Mouse (Mus musculus): ENCODE measurements around the gene Gapdhs. TPM values are rescaled to one million over a fixed set of nuclear protein-coding genes. Genes with fewer than 3 reads are reported as not detected.
A peak's percentile ranks its signal among the peaks of the same experiment; 100 is the strongest.

The Gapdhs gene
- polyA plus RNA-seq, 2 experiments = not detected

GRCm38 (mm10) chr7:30707441-30707840 is 36.0 kb downstream of the Gapdhs start:
- H3K36me3 ChIP-seq (replicated peaks; ENCODE audit: control insufficient read depth, insufficient read depth, low read depth) = no peaks in the 10 kb centered on the region
- ATAC-seq (ENCODE audit: insufficient read depth) = no peak
- DNase-seq (ENCODE audit: low read depth in 3 of 3, low spot score in 3 of 3) = no peak
- peaks cover 4 to 14% of the 10 kb centered on the region in 2 experiments; a peak in 3 of 4 replicates for H3K4me1 ChIP-seq (replicated peaks; ENCODE audit: control insufficient read depth in 2 of 2, insufficient read depth in 2 of 2, low read length in 1 of 2)
- no peak overlapping the region for H3K4me3 ChIP-seq (ENCODE audit: insufficient read depth in 1 of 2, low read depth in 2 of 2, low read length in 2 of 2)
- WGBS (ENCODE audit: insufficient replicate concordance) = 67% methylated on average over 1 of the region's 1 CpGs
- no peaks in the 10 kb centered on the region for H3K9me3 ChIP-seq (ENCODE audit: control insufficient read depth, low read length)
- no peak for TF ChIP-seq EP300 (IDR thresholded peaks at IDR 0.05; ENCODE audit: low read depth)
- no peak for TF ChIP-seq CTCF (IDR thresholded peaks at IDR 0.05; ENCODE audit: low read depth)
- no peaks in the 10 kb centered on the region for H3K27me3 ChIP-seq (ENCODE audit: control insufficient read depth, insufficient read depth, low read length)
- H3K9ac ChIP-seq (replicated peaks) = no peak overlapping the region
- no peak overlapping the region for H3K27ac ChIP-seq
- H3K4me2 ChIP-seq (ENCODE audit: low read depth) = no peak overlapping the region

GRCm38 (mm10) chr7:30706214-30706882 is 37.1 kb downstream of the Gapdhs start:
- Histone ChIP-seq H3K9me3 (ENCODE audit: control insufficient read depth, low read length) (no peaks in the 10 kb centered on the region), H3K9ac (replicated peaks) (no peak overlapping the region), H3K27ac (no peak overlapping the region)

GRCm38 (mm10) chr7:30698589-30698988 is 44.9 kb downstream of the Gapdhs start, which contains the start of gene 2200002J24Rik:
2200002J24Rik (plus strand) TSS chr7:30698926.
- Histone ChIP-seq H3K4me2 (ENCODE audit: low read depth) (no peak within 1 kb of the TSS), H3K9ac (replicated peaks) (no peak within 1 kb of the TSS), H3K27me3 (ENCODE audit: control insufficient read depth, insufficient read depth, low read length) (no peaks in the 10 kb centered on the region), H3K27ac (no peak within 1 kb of the TSS), H3K4me3 (ENCODE audit: insufficient read depth in 1 of 2, low read depth in 2 of 2, low read length in 2 of 2) (no peak within 1 kb of the TSS), H3K36me3 (replicated peaks; ENCODE audit: control insufficient read depth, insufficient read depth, low read depth) (no peaks in the 10 kb centered on the region), H3K9me3 (ENCODE audit: control insufficient read depth, low read length) (no peaks in the 10 kb centered on the region), H3K4me1 (replicated peaks; ENCODE audit: control insufficient read depth in 2 of 2, insufficient read depth in 2 of 2, low read length in 1 of 2) (peaks cover 0 to 3% of the 10 kb centered on the region in 2 experiments; a peak in 3 of 4 replicates)
- ATAC-seq (ENCODE audit: insufficient read depth) (peak; percentile 43; the same call in 1 of the 2 replicates), DNase-seq (ENCODE audit: low read depth in 3 of 3, low spot score in 3 of 3) (peak in 2 of 3 experiments; percentile 12 to 13)
- TF ChIP-seq EP300 (IDR thresholded peaks at IDR 0.05; ENCODE audit: low read depth) (no peak), CTCF (IDR thresholded peaks at IDR 0.05; ENCODE audit: low read depth) (no peak)
- WGBS (ENCODE audit: insufficient replicate concordance) = 26% methylated on average over 9 of the region's 9 CpGs

More at GRCm38 (mm10) chr7:30706214-30706882, 37.1 kb downstream of the Gapdhs start:
- no peaks in the 10 kb centered on the region for H3K36me3 ChIP-seq (replicated peaks; ENCODE audit: control insufficient read depth, insufficient read depth, low read depth)
- 18% methylated on average over 8 of the region's 8 CpGs for WGBS (ENCODE audit: insufficient replicate concordance)
- DNase-seq (ENCODE audit: low read depth in 3 of 3, low spot score in 3 of 3) (peak in 1 of 3 experiments; percentile 20), ATAC-seq (ENCODE audit: insufficient read depth) (peak; percentile 73)
- peaks cover 4 to 14% of the 10 kb centered on the region in 2 experiments; a peak in 3 of 4 replicates for H3K4me1 ChIP-seq (replicated peaks; ENCODE audit: control insufficient read depth in 2 of 2, insufficient read depth in 2 of 2, low read length in 1 of 2)
- no peaks in the 10 kb centered on the region for H3K27me3 ChIP-seq (ENCODE audit: control insufficient read depth, insufficient read depth, low read length)
- peak overlapping the region; percentile 37 for H3K4me2 ChIP-seq (ENCODE audit: low read depth)
- no peak for TF ChIP-seq EP300 (IDR thresholded peaks at IDR 0.05; ENCODE audit: low read depth)
- TF ChIP-seq CTCF (IDR thresholded peaks at IDR 0.05; ENCODE audit: low read depth) = no peak
- H3K4me3 ChIP-seq (ENCODE audit: insufficient read depth in 1 of 2, low read depth in 2 of 2, low read length in 2 of 2) = no peak overlapping the region

DNA sequence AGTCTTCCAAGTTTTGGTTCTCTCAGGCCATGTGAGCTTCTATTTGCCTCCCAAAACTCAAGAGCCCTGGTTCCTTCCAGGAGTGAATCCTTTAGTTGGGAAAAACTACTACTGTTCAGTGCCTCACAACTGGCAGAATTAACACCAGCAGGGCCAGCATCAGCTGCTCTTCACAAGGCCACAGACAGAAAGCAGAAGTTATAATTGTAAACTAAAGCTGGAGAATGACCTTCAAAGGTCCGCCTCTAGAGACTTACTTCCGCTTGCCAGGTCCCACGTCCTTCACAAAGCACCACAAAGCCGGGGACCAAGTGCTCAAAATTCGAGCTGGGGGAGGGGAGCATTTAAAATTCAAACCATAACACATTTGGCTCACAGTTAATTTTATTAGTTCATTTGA is 45.4 kb downstream of the Gapdhs start:
- 10% methylated on average over 5 of the region's 5 CpGs for WGBS (ENCODE audit: insufficient replicate concordance)
- ATAC-seq (ENCODE audit: insufficient read depth) (no peak), DNase-seq (ENCODE audit: low read depth in 3 of 3, low spot score in 3 of 3) (no peak)
- H3K4me1 ChIP-seq (replicated peaks; ENCODE audit: control insufficient read depth in 2 of 2, insufficient read depth in 2 of 2, low read length in 1 of 2) = peaks cover 0 to 3% of the 10 kb centered on the region in 2 experiments; a peak in 3 of 4 replicates
- no peak overlapping the region for H3K4me3 ChIP-seq (ENCODE audit: insufficient read depth in 1 of 2, low read depth in 2 of 2, low read length in 2 of 2)
- no peaks in the 10 kb centered on the region for H3K27me3 ChIP-seq (ENCODE audit: control insufficient read depth, insufficient read depth, low read length)
- H3K4me2 ChIP-seq (ENCODE audit: low read depth) = no peak overlapping the region
- no peaks in the 10 kb centered on the region for H3K9me3 ChIP-seq (ENCODE audit: control insufficient read depth, low read length)
- no peaks in the 10 kb centered on the region for H3K36me3 ChIP-seq (replicated peaks; ENCODE audit: control insufficient read depth, insufficient read depth, low read depth)
- no peak overlapping the region for H3K27ac ChIP-seq
- TF ChIP-seq CTCF (IDR thresholded peaks at IDR 0.05; ENCODE audit: low read depth) = no peak
- TF ChIP-seq EP300 (IDR thresholded peaks at IDR 0.05; ENCODE audit: low read depth) = no peak
- no peak overlapping the region for H3K9ac ChIP-seq (replicated peaks)

DNA sequence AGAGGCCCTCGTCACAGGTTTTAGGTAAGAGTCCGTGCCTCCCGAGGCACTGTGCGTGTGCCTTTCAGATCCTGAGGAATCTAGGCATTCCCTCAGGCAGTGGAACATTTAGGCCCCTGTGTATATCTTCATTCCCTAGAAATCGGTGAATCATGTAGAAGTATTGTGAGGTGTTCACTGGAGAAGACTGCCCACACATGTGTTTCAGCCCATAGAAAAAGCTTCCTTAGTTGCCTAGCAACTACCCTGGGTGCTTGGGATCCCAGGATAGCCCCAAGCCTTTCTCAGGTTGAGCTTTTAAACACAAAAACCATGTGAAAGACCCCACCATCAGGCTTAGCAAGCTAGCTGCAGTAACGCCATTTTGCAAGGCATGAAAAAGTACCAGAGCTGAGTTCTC is 55.2 kb downstream of the Gapdhs start:
- WGBS (ENCODE audit: insufficient replicate concordance) = 80% methylated on average over 6 of the region's 6 CpGs
- no peak for ATAC-seq (ENCODE audit: insufficient read depth)

More for the DNA sequence above, 55.2 kb downstream of the Gapdhs start:
- Histone ChIP-seq H3K4me2 (ENCODE audit: low read depth) (no peak overlapping the region), H3K27ac (no peak overlapping the region), H3K36me3 (replicated peaks; ENCODE audit: control insufficient read depth, insufficient read depth, low read depth) (no peaks in the 10 kb centered on the region), H3K4me1 (replicated peaks; ENCODE audit: control insufficient read depth in 2 of 2, insufficient read depth in 2 of 2, low read length in 1 of 2) (no peaks in the 10 kb centered on the region; a peak in 1 of 4 replicates), H3K9me3 (ENCODE audit: control insufficient read depth, low read length) (no peaks in the 10 kb centered on the region), H3K27me3 (ENCODE audit: control insufficient read depth, insufficient read depth, low read length) (no peaks in the 10 kb centered on the region), H3K9ac (replicated peaks) (no peak overlapping the region), H3K4me3 (ENCODE audit: insufficient read depth in 1 of 2, low read depth in 2 of 2, low read length in 2 of 2) (no peak overlapping the region)
- no peak for DNase-seq (ENCODE audit: low read depth in 3 of 3, low spot score in 3 of 3)
- TF ChIP-seq EP300 (IDR thresholded peaks at IDR 0.05; ENCODE audit: low read depth) (no peak), CTCF (IDR thresholded peaks at IDR 0.05; ENCODE audit: low read depth) (no peak)
